Mouse (Mus musculus) induced T-regulatory cell, adult 2 months (primary cell): ENCODE measurements around the gene Atg2a.
"Not testable (repeated sequence)": the region's sequence is repeated elsewhere in the genome, so short reads cannot be mapped to it uniquely, and the experiment has no call there.

Experiments
- DNase-seq: peaks from one replicate; pipeline ENCODE4 v3.0.0-alpha.2; 2012; ENCODE audit warnings: low read depth

The Atg2a gene

GRCm38 (mm10) chr19:6276426-6277421 is 35.3 kb downstream of the Atg2a start, which contains the start of gene Ehd1:
TSS of gene Ehd1 (plus strand) at chr19:6276725.
- DNase-seq = peak; percentile 99

- DNase-seq = peak; percentile 78
Measured at GRCm38 (mm10) chr19:6277661-6278438, 36.4 kb downstream of the Atg2a start.

- DNase-seq = peak; percentile 23
Measured at GRCm38 (mm10) chr19:6278439-6279073, 37.1 kb downstream of the Atg2a start.

- DNase-seq = no peak
Measured at GRCm38 (mm10) chr19:6279481-6280144, 38.1 kb downstream of the Atg2a start.

GRCm38 (mm10) chr19:6280554-6280953 is 39.1 kb downstream of the Atg2a start:
- DNase-seq = no peak

- no peak for DNase-seq
Measured at GRCm38 (mm10) chr19:6281122-6282020, 39.9 kb downstream of the Atg2a start.

- no peak for DNase-seq
Measured at GRCm38 (mm10) chr19:6283001-6283400, 41.5 kb downstream of the Atg2a start.

- DNase-seq = no peak
Measured at GRCm38 (mm10) chr19:6284502-6284901, 43.0 kb downstream of the Atg2a start.

GRCm38 (mm10) chr19:6285226-6285625 is 43.8 kb downstream of the Atg2a start:
- DNase-seq = no peak

GRCm38 (mm10) chr19:6285632-6286433 is 44.4 kb downstream of the Atg2a start:
- no peak for DNase-seq

GRCm38 (mm10) chr19:6286434-6287401 is 45.2 kb downstream of the Atg2a start:
- DNase-seq = no peak

- no peak for DNase-seq
Measured at GRCm38 (mm10) chr19:6288236-6288894, 46.9 kb downstream of the Atg2a start.

GRCm38 (mm10) chr19:6289696-6290238 is 48.3 kb downstream of the Atg2a start:
- no peak for DNase-seq

- not testable (repeated sequence) for DNase-seq
Measured at GRCm38 (mm10) chr19:6290720-6291116, 49.2 kb downstream of the Atg2a start.

GRCm38 (mm10) chr19:6291117-6291781 is 49.8 kb downstream of the Atg2a start:
- DNase-seq = peak; percentile 38

- no peak for DNase-seq
Measured at GRCm38 (mm10) chr19:6292262-6292661, 50.8 kb downstream of the Atg2a start.

- no peak for DNase-seq
Measured at GRCm38 (mm10) chr19:6294301-6294700, 52.8 kb downstream of the Atg2a start.
